Mouse (Mus musculus): ENCODE measurements around the gene Gm9513.

DNA sequence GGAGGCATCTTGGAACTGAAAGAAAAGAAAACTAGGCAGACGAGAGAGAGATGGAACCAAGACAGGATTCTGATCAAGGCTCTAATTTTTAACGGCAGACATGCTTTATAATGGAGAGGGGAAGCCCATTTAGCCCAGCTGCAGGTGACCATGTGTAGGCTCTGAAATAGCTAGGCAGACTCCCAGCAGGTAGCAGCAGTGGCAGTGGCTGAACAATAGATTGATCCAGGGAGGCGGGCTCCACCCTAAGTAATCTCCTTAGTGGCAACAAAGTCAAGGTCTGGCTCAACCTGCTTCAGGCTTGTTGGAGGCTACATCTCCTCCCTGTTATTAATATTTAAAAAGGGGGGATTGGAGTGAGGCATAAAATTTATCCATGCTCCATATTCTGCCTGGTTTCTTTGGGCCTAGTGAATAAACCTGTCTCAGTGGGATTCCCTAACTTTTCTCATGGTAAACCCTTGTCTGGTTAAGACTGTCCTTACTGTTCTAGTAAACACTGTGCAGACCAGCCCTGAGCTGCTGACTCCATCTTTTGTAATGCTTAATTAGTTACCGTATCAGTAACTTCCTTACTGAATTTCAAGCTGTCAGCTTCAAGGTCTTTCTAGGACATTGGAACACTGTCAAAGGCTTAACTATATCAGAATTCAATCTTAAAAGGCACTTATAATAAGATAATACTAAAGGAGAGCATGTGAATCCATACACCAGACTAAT is 19.2 kb downstream of the Gm9513 start:
- TF ChIP-seq CTCF (IDR thresholded peaks at IDR 0.05; ENCODE audit: extremely low read depth, insufficient read depth, low read length) (no peak), POLR2A (IDR thresholded peaks at IDR 0.05; ENCODE audit: extremely low read depth, insufficient read depth, low read length) (no peak)

Data from cortical plate, adult 2 months (tissue).